Mouse (Mus musculus) heart, postnatal 0 days (tissue): Measurements from ENCODE around the gene Mtf1. TPM values are rescaled to one million over a fixed set of nuclear protein-coding genes. Genes with fewer than 3 reads are reported as not detected.
A peak's percentile ranks its signal among the peaks of the same experiment; 100 is the strongest.

Experiments
- ATAC-seq: fragments of 200-750 bp; cut with Nextera tagmentation; 2 replicates; pipeline ENCODE4 v1.8.0; 2017; ENCODE audit warnings: low read depth, moderate number of reproducible peaks, moderate library complexity; ENCODE audit not compliant: insufficient read depth
- DNase-seq: peaks from one replicate; pipeline ENCODE4 v3.0.0-alpha.2; 2016; ENCODE audit warnings: low spot score
- H3K27ac ChIP-seq: fragments of 300-500 bp; sonication (generic); 2 replicates; pipeline ENCODE4 v1.5.1; 2014; ENCODE audit warnings: low read depth, mild to moderate bottlenecking
- H3K27me3 ChIP-seq: fragments of 300-500 bp; sonication (generic); 2 replicates; pipeline ENCODE4 v1.6.1; 2014; ENCODE audit warnings: low read length, mixed read lengths; ENCODE audit not compliant: control insufficient read depth, insufficient read depth
- H3K36me3 ChIP-seq: fragments of 300-500 bp; sonication (generic); replicated peaks from 2 replicates; pipeline ENCODE4 v1.6.1; 2014; ENCODE audit warnings: low read length, mixed read lengths; ENCODE audit not compliant: control insufficient read depth, insufficient read depth
- H3K4me1 ChIP-seq: fragments of 300-500 bp; sonication (generic); 2 replicates; pipeline ENCODE4 v1.6.1; 2014; ENCODE audit warnings: antibody characterized with exemption; ENCODE audit not compliant: control insufficient read depth, insufficient read depth
- H3K4me2 ChIP-seq: fragments of 300-500 bp; sonication (generic); 2 replicates; pipeline ENCODE4 v1.6.1; 2014; ENCODE audit warnings: low read depth, mild to moderate bottlenecking, low read length, moderate library complexity
- H3K4me3 ChIP-seq: fragments of 300-500 bp; sonication (generic); 2 replicates; pipeline ENCODE4 v1.5.1; 2014; ENCODE audit warnings: low read depth, low read length
- H3K9ac ChIP-seq: fragments of 300-500 bp; sonication (generic); replicated peaks from 2 replicates; pipeline ENCODE4 v1.6.1; 2014; ENCODE audit warnings: low read depth, low read length, mixed read lengths
- H3K9me3 ChIP-seq: fragments of 300-500 bp; sonication (generic); replicated peaks from 2 replicates; pipeline ENCODE4 v1.6.1; 2016; ENCODE audit warnings: low read length; ENCODE audit not compliant: control insufficient read depth
- CTCF ChIP-seq: IDR thresholded peaks from 2 replicates; pipeline ENCODE4 v1.5.1; 2016; ENCODE audit warnings: antibody characterized with exemption, control low read depth, low read depth
- EP300 ChIP-seq: IDR thresholded peaks from 2 replicates; pipeline ENCODE4 v1.6.1; 2016; ENCODE audit warnings: antibody characterized with exemption, low read depth
- WGBS: fragments of 180-500 bp; shearing (Covaris S2); extraction: QIAGEN DNeasy Blood & Tissue Kit; methylation state at CpG from one replicate; pipeline ENCODE4 v1.1.7; 2014; 5-methylcytosine and 5-hydroxymethylcytosine counted together
- polyA plus RNA-seq: library from polyadenylated mRNA; unstranded; fragments of >200 nt; fragmentation: Nextera tagmentation; extraction: Ambion mirVana; gene quantifications from 2 replicates; pipeline ENCODE4 v1.2.1, GENCODE M21; 2015
- total RNA-seq: library from RNA; depleted of rRNA; stranded (reverse); fragments of >200 nt; gene quantifications from 2 replicates; pipeline ENCODE4 v1.2.3, GENCODE M21; 2014; ENCODE audit warnings: low replicate concordance; rRNA removed

Gene Mtf1
- total RNA-seq (4.8 and 7.1 TPM in 2 replicates), polyA plus RNA-seq (9.0 and 9.5 TPM in 2 replicates)

DNA sequence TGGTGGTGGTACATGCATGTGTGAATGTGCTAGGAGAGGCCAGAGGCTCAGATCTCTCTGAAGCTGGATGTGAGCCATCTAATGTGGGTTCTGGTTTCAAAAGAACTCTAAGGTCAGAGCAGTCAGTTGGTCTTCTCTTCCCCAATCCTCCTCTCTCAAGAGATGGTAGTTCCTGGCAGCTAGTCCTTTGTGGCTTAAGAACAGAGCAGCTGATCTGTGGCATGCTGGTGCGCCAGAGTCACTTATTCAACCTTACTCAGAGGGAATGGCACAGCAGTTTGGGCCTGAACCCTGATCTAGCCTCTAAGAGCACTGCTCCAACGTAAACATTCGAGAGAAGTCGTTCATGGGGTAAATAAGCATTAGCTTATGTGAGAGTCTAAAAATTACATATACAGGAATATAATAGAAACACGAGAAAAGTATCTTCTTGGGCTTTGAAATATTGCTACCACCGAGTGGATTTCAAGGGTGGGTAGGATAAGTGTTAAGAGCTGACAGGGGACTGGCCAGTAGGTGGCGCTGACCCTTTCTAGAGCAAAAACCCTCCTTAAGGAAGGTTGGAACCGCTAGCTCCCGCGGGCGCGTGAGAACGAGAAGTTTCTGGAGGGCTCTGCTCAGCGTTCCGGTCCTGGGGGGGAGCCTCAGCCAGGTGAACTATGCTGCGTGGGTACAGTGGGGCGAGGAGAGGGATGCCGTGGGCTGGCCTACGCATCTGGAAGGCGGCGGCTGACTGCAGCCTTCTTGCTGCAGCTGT lies at the start of gene Mtf1:
Gene Mtf1, plus strand, starts transcription at position 553 of the 757 bp plus-strand sequence.
- TF ChIP-seq CTCF (peak; percentile 82), EP300 (no peak)
- H3K9ac ChIP-seq = peak within 1 kb of the TSS; percentile 83
- peaks cover 43% of the 10 kb centered on the region for H3K36me3 ChIP-seq
- peak; percentile 81 for ATAC-seq
- H3K4me1 ChIP-seq = peaks cover 9% of the 10 kb centered on the region; the same call in 1 of the 2 replicates
- peak within 1 kb of the TSS; percentile 96 for H3K27ac ChIP-seq
- H3K27me3 ChIP-seq = no peaks in the 10 kb centered on the region
- peak; percentile 83 for DNase-seq
- 3% methylated on average over 21 of the region's 21 CpGs for WGBS
- H3K9me3 ChIP-seq = no peaks in the 10 kb centered on the region
- peak within 1 kb of the TSS; percentile 94 for H3K4me3 ChIP-seq
- H3K4me2 ChIP-seq = peak within 1 kb of the TSS; percentile 84

DNA sequence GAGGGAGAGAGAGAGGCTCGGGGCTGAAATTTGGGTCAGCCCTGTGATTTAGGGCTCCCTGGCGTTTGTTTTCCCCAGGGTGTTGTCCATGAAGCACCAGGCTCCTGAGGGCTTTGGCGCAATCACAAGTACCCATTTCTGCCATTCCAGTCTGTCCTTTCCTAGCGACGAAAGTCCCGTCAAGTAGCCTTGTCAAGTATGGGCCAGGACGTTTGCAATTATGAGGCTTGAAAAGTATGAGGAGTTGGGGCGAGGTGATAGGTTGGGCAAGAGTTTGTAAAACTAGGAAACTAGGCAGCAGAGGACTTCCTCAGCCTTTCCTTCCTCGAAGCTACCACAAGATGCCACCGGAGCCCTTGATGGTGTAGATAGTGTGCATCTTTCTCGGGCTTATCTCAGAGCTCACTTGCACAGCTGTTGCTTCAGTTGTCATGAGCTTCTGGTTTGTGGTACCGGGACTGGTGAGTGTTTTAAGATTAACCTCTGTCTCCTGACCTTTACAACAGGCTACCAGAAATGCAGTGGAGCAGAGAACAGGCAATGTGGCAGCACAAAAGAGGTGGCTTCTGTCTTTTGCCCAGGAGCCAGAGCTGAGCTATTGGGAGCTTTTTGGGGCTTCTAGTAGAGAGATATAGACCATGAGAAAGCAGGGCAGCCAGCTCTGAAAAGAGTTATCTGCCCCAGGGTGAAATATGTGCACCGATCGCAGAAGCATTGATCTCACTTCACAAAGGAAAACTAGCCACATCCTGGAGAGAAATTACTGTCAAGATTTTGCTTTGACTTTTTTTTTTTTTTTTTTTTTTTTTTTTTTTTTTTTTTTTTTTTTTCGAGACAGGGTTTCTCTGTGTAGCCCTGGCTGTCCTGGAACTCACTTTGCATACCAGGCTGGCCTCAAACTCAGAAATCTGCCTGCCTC lies 49.4 kb upstream of the Mtf1 start:
- no peak for ATAC-seq
- TF ChIP-seq CTCF = no peak
- no peak for TF ChIP-seq EP300
- Histone ChIP-seq H3K9ac (peak overlapping the region; percentile 53), H3K36me3 (peaks cover 7% of the 10 kb centered on the region; the same call in 1 of the 2 replicates), H3K27ac (no peak overlapping the region), H3K4me2 (peak overlapping the region; percentile 86), H3K27me3 (no peaks in the 10 kb centered on the region), H3K4me1 (peaks cover 17% of the 10 kb centered on the region), H3K4me3 (peak overlapping the region; percentile 74), H3K9me3 (no peaks in the 10 kb centered on the region)
- 14% methylated on average over 14 of the region's 15 CpGs for WGBS
- DNase-seq = no peak

DNA sequence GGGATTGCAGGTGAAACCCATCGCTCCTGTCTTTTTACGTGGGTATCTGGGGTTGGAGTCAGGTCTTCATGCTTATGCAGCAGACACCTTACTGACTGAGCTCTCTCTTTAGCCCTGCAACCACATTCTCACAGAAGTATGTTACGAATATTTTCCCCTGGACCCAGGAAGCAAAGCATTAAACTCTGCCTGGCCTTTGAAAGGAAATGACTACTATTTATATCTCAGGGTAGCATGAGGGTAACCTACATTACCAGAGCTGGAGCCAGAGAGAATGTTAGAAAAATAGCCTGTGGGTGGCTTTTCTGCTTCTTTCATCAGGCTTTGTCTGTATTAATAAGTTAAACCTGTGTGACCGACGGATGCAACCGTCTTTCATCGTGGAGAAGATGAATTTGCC lies 46.4 kb upstream of the Mtf1 start:
- DNase-seq (no peak), ATAC-seq (no peak)
- Histone ChIP-seq H3K4me2 (no peak overlapping the region), H3K4me3 (no peak overlapping the region), H3K36me3 (no peaks in the 10 kb centered on the region; the same call in 1 of the 2 replicates), H3K9ac (no peak overlapping the region), H3K9me3 (no peaks in the 10 kb centered on the region), H3K4me1 (peaks cover 17% of the 10 kb centered on the region), H3K27me3 (no peaks in the 10 kb centered on the region), H3K27ac (peak overlapping the region; percentile 43)
- 46% methylated on average over 7 of the region's 7 CpGs for WGBS
- TF ChIP-seq EP300 = no peak
- no peak for TF ChIP-seq CTCF

DNA sequence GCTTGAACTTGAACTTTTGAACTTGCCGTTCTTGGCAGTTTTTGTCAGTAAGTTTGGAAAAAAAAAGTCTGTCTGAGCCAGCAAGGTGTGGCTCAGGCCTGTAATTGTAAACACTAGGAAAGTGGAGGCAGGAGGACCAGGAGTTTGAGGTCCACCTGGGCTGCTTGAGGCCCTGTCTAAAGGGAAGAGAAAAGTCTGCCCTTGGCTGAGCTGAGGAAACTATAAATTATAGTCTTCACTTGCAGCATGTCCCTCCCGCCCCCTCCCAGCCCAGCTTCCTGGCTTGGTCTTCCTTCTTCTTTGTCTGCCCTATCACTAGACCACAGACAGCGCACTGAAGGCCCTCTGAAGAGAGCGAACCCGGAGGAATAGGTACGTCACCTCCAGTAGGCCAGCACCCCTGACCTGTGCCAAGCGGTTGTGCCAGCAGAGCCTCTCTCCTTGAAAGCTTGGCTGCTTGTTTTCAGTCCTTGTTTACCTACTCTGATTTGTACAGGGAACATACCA lies 42.5 kb upstream of the Mtf1 start:
- H3K4me2 ChIP-seq = no peak overlapping the region
- H3K4me1 ChIP-seq = peaks cover 6% of the 10 kb centered on the region; the same call in 1 of the 2 replicates
- no peaks in the 10 kb centered on the region for H3K9me3 ChIP-seq
- DNase-seq (no peak), ATAC-seq (no peak)
- TF ChIP-seq EP300 = no peak
- H3K4me3 ChIP-seq = no peak overlapping the region
- WGBS = 69% methylated on average over 7 of the region's 7 CpGs
- no peaks in the 10 kb centered on the region for H3K27me3 ChIP-seq
- H3K27ac ChIP-seq = no peak overlapping the region
- H3K9ac ChIP-seq = no peak overlapping the region; the same call in 1 of the 2 replicates
- no peaks in the 10 kb centered on the region; the same call in 1 of the 2 replicates for H3K36me3 ChIP-seq

DNA sequence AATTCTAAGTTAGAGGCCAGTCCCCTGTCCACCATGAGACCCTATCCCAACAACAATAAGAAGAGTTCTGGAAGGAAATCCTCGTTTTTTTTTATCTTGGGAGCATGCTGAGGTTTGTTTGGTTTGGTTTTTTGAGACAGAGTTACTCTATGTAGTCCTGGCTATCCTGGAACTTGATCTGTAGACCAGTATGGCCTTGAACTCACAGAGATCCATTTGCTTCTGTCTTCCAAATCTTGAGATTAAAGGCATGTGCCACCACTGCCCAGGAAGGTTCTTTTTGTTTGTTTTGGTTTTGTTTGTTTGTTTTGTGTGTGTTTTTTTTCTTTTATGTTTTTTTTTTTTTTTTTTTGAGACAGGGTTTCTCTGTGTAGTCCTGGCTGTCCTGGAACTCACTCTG lies 40.7 kb upstream of the Mtf1 start:
- Histone ChIP-seq H3K27ac (no peak overlapping the region), H3K36me3 (no peaks in the 10 kb centered on the region; the same call in 1 of the 2 replicates), H3K4me2 (no peak overlapping the region), H3K4me3 (no peak overlapping the region), H3K9ac (no peak overlapping the region), H3K4me1 (peaks cover 6% of the 10 kb centered on the region), H3K27me3 (no peaks in the 10 kb centered on the region), H3K9me3 (no peaks in the 10 kb centered on the region)
- 31% methylated on average over 1 of the region's 1 CpGs for WGBS
- no peak for ATAC-seq
- TF ChIP-seq EP300 (no peak), CTCF (no peak)
- no peak for DNase-seq
